ENCODE assay signal across 15 mouse cellular contexts in the genomic region with DNA sequence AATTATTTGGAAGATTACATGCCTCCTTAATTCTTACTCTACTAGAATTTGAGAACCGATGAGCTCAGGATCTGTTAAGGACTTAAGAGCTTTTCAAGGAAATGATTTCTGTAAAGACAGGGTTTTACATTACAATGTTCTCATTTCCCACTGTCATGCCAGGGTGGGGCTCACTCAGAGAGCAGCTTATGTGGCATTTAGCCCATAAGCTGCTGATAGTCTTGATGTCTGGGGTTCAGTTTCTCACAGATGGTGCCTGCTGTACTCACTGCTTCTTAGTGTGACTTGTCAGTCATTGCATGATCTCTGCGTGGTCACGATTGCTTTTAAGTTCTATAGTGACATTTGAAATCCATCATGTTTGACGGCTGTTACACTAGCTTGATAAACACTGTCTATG.
DNase-seq lines count a peak whose midpoint lies in the region; ATAC-seq and TF ChIP-seq lines count a peak whose summit lies in the region.
"Had no signal": no experiment of that assay in that cellular context is flagged by ENCODE, and none has a peak within 500 bp of the region (broad histone marks: within the 10 kb centered on the region; RNA-seq: fewer than 3 reads in every experiment).

No protein-coding gene starts in this region.

- H3K27ac ChIP-seq in neural tube, embryonic 12.5 days = no peak overlapping the region
- no peak overlapping the region for H3K27ac ChIP-seq in neural tube, embryonic 15.5 days (replicated peaks)
- no peak overlapping the region for H3K27ac ChIP-seq in left cerebral cortex, adult 2 months
- H3K27ac ChIP-seq: heart, embryonic 13.5 days; hindbrain, embryonic 14.5 days had no signal

- no peak overlapping the region for H3K4me2 ChIP-seq in neural tube, embryonic 12.5 days (replicated peaks)
- H3K4me2 ChIP-seq in neural tube, embryonic 15.5 days = no peak overlapping the region
- H3K4me2 ChIP-seq: heart, embryonic 13.5 days; hindbrain, embryonic 14.5 days had no signal

- H3K4me1 ChIP-seq in neural tube, embryonic 12.5 days = no peaks in the 10 kb centered on the region
- H3K4me1 ChIP-seq in neural tube, embryonic 15.5 days = no peaks in the 10 kb centered on the region
- H3K4me1 ChIP-seq: heart, embryonic 13.5 days had no signal

- 78% methylated on average over 4 of the region's 4 CpGs for WGBS in neural tube, embryonic 12.5 days
- WGBS in neural tube, embryonic 15.5 days = 69% methylated on average over 4 of the region's 4 CpGs

- peak; percentile 5 for DNase-seq in embryo, embryonic 11 days
- no peak for DNase-seq in embryo, embryonic 10 days (ENCODE audit: low spot score)
- peak; percentile 9 for DNase-seq in layer of hippocampus, adult 9-11 months
- DNase-seq in layer of hippocampus, adult 9-10 months (ENCODE audit: low spot score) = no peak
- DNase-seq in left cerebral cortex, adult 2 months (ENCODE audit: extremely low spot score in 1 of 2, low spot score in 2 of 2) = no peak
- no peak for DNase-seq in thymus, postnatal 36 days
- DNase-seq: adrenal gland, postnatal 14 days; cerebellum, adult 11 months; gastrocnemius, postnatal 36 days; kidney, adult 8-10 months had no signal

- H3K9me3 ChIP-seq in neural tube, embryonic 12.5 days = no peaks in the 10 kb centered on the region
- H3K9me3 ChIP-seq in neural tube, embryonic 15.5 days (replicated peaks) = no peaks in the 10 kb centered on the region
- H3K9me3 ChIP-seq: heart, embryonic 13.5 days had no signal

- no peak for TF ChIP-seq CTCF in left cerebral cortex, adult 2 months (IDR thresholded peaks at IDR 0.05)

- H3K27me3 ChIP-seq in neural tube, embryonic 12.5 days (replicated peaks) = no peaks in the 10 kb centered on the region
- no peaks in the 10 kb centered on the region for H3K27me3 ChIP-seq in neural tube, embryonic 15.5 days (replicated peaks)
- H3K27me3 ChIP-seq: heart, embryonic 13.5 days had no signal

- H3K4me3 ChIP-seq in neural tube, embryonic 12.5 days = no peak overlapping the region
- H3K4me3 ChIP-seq in neural tube, embryonic 15.5 days (replicated peaks) = no peak overlapping the region
- H3K4me3 ChIP-seq in left cerebral cortex, adult 2 months = no peak overlapping the region
- H3K4me3 ChIP-seq: heart, embryonic 13.5 days; myocyte had no signal

- H3K36me3 ChIP-seq in neural tube, embryonic 12.5 days = no peaks in the 10 kb centered on the region
- no peaks in the 10 kb centered on the region for H3K36me3 ChIP-seq in neural tube, embryonic 15.5 days
- H3K36me3 ChIP-seq: heart, embryonic 13.5 days had no signal

- no peak overlapping the region for H3K9ac ChIP-seq in neural tube, embryonic 12.5 days
- H3K9ac ChIP-seq in neural tube, embryonic 15.5 days (replicated peaks) = no peak overlapping the region
- H3K9ac ChIP-seq: heart, embryonic 13.5 days; hindbrain, embryonic 14.5 days had no signal

- ATAC-seq in neural tube, embryonic 12.5 days (ENCODE audit: low FRiP score, low read depth) = peak; percentile 50; the same call in 1 of the 2 replicates
- ATAC-seq in neural tube, embryonic 15.5 days (ENCODE audit: low FRiP score) = no peak

- intact Hi-C loops in left cerebral cortex, adult 2 months (cut with DNase I) = no loop called here

Comparison
In these comparisons a context has a peak if more than half of its experiments do, and no peak if none do; other contexts are left out.
1. DNase-seq: peak in embryo, embryonic 11 days (single experiment) and layer of hippocampus, adult 9-11 months (single experiment); none in embryo, embryonic 10 days (single experiment), layer of hippocampus, adult 9-10 months (single experiment), left cerebral cortex, adult 2 months (0 of 2) and thymus, postnatal 36 days (0 of 2).